Mouse (Mus musculus): ENCODE data around the gene Tac4. TPM values are rescaled to one million over a fixed set of nuclear protein-coding genes. Genes with fewer than 3 reads are reported as not detected.
A peak's percentile ranks its signal among the peaks of the same experiment; 100 is the strongest.

The Tac4 gene
- polyA plus RNA-seq (2014; fragmentation: Nextera tagmentation; extraction: Ambion mirVana) = 0.14 TPM in 1 of 2 replicates, not detected in the other

- no peak within 1 kb of the TSS for H3K9ac ChIP-seq (ENCODE audit: low read length)
- H3K27ac ChIP-seq (ENCODE audit: low read depth) = no peak within 1 kb of the TSS
- WGBS = 78% methylated on average over 5 of the region's 5 CpGs
- peaks cover 7% of the 10 kb centered on the region; the same call in 1 of the 2 replicates for H3K4me1 ChIP-seq (replicated peaks; ENCODE audit: control insufficient read depth, insufficient read depth, low read length)
- no peak within 1 kb of the TSS for H3K4me2 ChIP-seq (ENCODE audit: low read length)
- H3K9me3 ChIP-seq (ENCODE audit: control insufficient read depth, low read length) = no peaks in the 10 kb centered on the region
- DNase-seq (ENCODE audit: low spot score) = no peak
- no peaks in the 10 kb centered on the region for H3K27me3 ChIP-seq (replicated peaks; ENCODE audit: control insufficient read depth, insufficient read depth, low read length)
- H3K4me3 ChIP-seq (ENCODE audit: low read depth, low read length) = no peak within 1 kb of the TSS
- no peaks in the 10 kb centered on the region for H3K36me3 ChIP-seq (ENCODE audit: control insufficient read depth, insufficient read depth, low read length)
- ATAC-seq (replicated peaks; ENCODE audit: low FRiP score, low TSS enrichment, low read depth) = no peak
Measured at GRCm38 (mm10) chr11:95261178-95261751, at the start of gene Tac4. Tac4 (plus strand) TSS chr11:95261529.

- ATAC-seq (replicated peaks; ENCODE audit: low FRiP score, low TSS enrichment, low read depth) (no peak; the same call in 1 of the 2 replicates), DNase-seq (ENCODE audit: low spot score) (no peak)
- Histone ChIP-seq H3K27me3 (replicated peaks; ENCODE audit: control insufficient read depth, insufficient read depth, low read length) (peaks cover 2% of the 10 kb centered on the region; the same call in 1 of the 2 replicates), H3K27ac (ENCODE audit: low read depth) (no peak overlapping the region), H3K4me3 (ENCODE audit: low read depth, low read length) (no peak overlapping the region), H3K4me1 (replicated peaks; ENCODE audit: control insufficient read depth, insufficient read depth, low read length) (peaks cover 20% of the 10 kb centered on the region), H3K4me2 (ENCODE audit: low read length) (no peak overlapping the region), H3K36me3 (ENCODE audit: control insufficient read depth, insufficient read depth, low read length) (no peaks in the 10 kb centered on the region), H3K9me3 (ENCODE audit: control insufficient read depth, low read length) (no peaks in the 10 kb centered on the region), H3K9ac (ENCODE audit: low read length) (no peak overlapping the region)
- WGBS = 19% methylated on average over 6 of the region's 6 CpGs
Measured at GRCm38 (mm10) chr11:95213607-95214006, 47.7 kb upstream of the Tac4 start.

- peaks cover 20% of the 10 kb centered on the region for H3K4me1 ChIP-seq (replicated peaks; ENCODE audit: control insufficient read depth, insufficient read depth, low read length)
- H3K4me2 ChIP-seq (ENCODE audit: low read length) = no peak overlapping the region
- no peak overlapping the region for H3K9ac ChIP-seq (ENCODE audit: low read length)
- DNase-seq (ENCODE audit: low spot score) (no peak), ATAC-seq (replicated peaks; ENCODE audit: low FRiP score, low TSS enrichment, low read depth) (no peak)
- peaks cover 3% of the 10 kb centered on the region; the same call in 1 of the 2 replicates for H3K27me3 ChIP-seq (replicated peaks; ENCODE audit: control insufficient read depth, insufficient read depth, low read length)
- WGBS = 12% methylated on average over 5 of the region's 5 CpGs
- H3K4me3 ChIP-seq (ENCODE audit: low read depth, low read length) = no peak overlapping the region
- H3K9me3 ChIP-seq (ENCODE audit: control insufficient read depth, low read length) = no peaks in the 10 kb centered on the region
- H3K36me3 ChIP-seq (ENCODE audit: control insufficient read depth, insufficient read depth, low read length) = no peaks in the 10 kb centered on the region
- H3K27ac ChIP-seq (ENCODE audit: low read depth) = no peak overlapping the region
Measured at GRCm38 (mm10) chr11:95214305-95214704, 47.0 kb upstream of the Tac4 start.

- Histone ChIP-seq H3K9ac (ENCODE audit: low read length) (no peak overlapping the region), H3K4me2 (ENCODE audit: low read length) (no peak overlapping the region), H3K27ac (ENCODE audit: low read depth) (no peak overlapping the region), H3K27me3 (replicated peaks; ENCODE audit: control insufficient read depth, insufficient read depth, low read length) (peaks cover 4% of the 10 kb centered on the region; the same call in 1 of the 2 replicates), H3K36me3 (ENCODE audit: control insufficient read depth, insufficient read depth, low read length) (no peaks in the 10 kb centered on the region), H3K4me3 (ENCODE audit: low read depth, low read length) (no peak overlapping the region), H3K9me3 (ENCODE audit: control insufficient read depth, low read length) (no peaks in the 10 kb centered on the region), H3K4me1 (replicated peaks; ENCODE audit: control insufficient read depth, insufficient read depth, low read length) (peaks cover 14% of the 10 kb centered on the region)
- no peak for ATAC-seq (replicated peaks; ENCODE audit: low FRiP score, low TSS enrichment, low read depth)
- 66% methylated on average over 3 of the region's 3 CpGs for WGBS
- no peak for DNase-seq (ENCODE audit: low spot score)
Measured at GRCm38 (mm10) chr11:95216193-95216592, 45.1 kb upstream of the Tac4 start.

- Histone ChIP-seq H3K4me2 (ENCODE audit: low read length) (no peak overlapping the region), H3K9me3 (ENCODE audit: control insufficient read depth, low read length) (no peaks in the 10 kb centered on the region), H3K4me3 (ENCODE audit: low read depth, low read length) (no peak overlapping the region), H3K27me3 (replicated peaks; ENCODE audit: control insufficient read depth, insufficient read depth, low read length) (peaks cover 30% of the 10 kb centered on the region), H3K36me3 (ENCODE audit: control insufficient read depth, insufficient read depth, low read length) (no peaks in the 10 kb centered on the region), H3K27ac (ENCODE audit: low read depth) (no peak overlapping the region), H3K9ac (ENCODE audit: low read length) (no peak overlapping the region), H3K4me1 (replicated peaks; ENCODE audit: control insufficient read depth, insufficient read depth, low read length) (peaks cover 18% of the 10 kb centered on the region)
- DNase-seq (ENCODE audit: low spot score) (no peak), ATAC-seq (replicated peaks; ENCODE audit: low FRiP score, low TSS enrichment, low read depth) (no peak)
- 63% methylated on average over 8 of the region's 8 CpGs for WGBS
Measured at GRCm38 (mm10) chr11:95219111-95219510, 42.2 kb upstream of the Tac4 start.

GRCm38 (mm10) chr11:95223473-95223872 is 37.9 kb upstream of the Tac4 start:
- ATAC-seq (replicated peaks; ENCODE audit: low FRiP score, low TSS enrichment, low read depth) = 0 out of 2 replicates have a peak, but pooled peaks have one; percentile 14
- H3K4me1 ChIP-seq (replicated peaks; ENCODE audit: control insufficient read depth, insufficient read depth, low read length) = peaks cover 18% of the 10 kb centered on the region; the same call in 1 of the 2 replicates
- no peak overlapping the region for H3K27ac ChIP-seq (ENCODE audit: low read depth)
- no peaks in the 10 kb centered on the region for H3K36me3 ChIP-seq (ENCODE audit: control insufficient read depth, insufficient read depth, low read length)
- WGBS = 1% methylated on average over 31 of the region's 31 CpGs
- H3K9ac ChIP-seq (ENCODE audit: low read length) = no peak overlapping the region
- peak; percentile 71 for DNase-seq (ENCODE audit: low spot score)
- peaks cover 38% of the 10 kb centered on the region for H3K27me3 ChIP-seq (replicated peaks; ENCODE audit: control insufficient read depth, insufficient read depth, low read length)
- H3K9me3 ChIP-seq (ENCODE audit: control insufficient read depth, low read length) = no peaks in the 10 kb centered on the region
- peak overlapping the region; percentile 57 for H3K4me2 ChIP-seq (ENCODE audit: low read length)
- H3K4me3 ChIP-seq (ENCODE audit: low read depth, low read length) = peak overlapping the region; percentile 22

GRCm38 (mm10) chr11:95224124-95224893 is 37.0 kb upstream of the Tac4 start:
- Histone ChIP-seq H3K27me3 (replicated peaks; ENCODE audit: control insufficient read depth, insufficient read depth, low read length) (peaks cover 36% of the 10 kb centered on the region), H3K27ac (ENCODE audit: low read depth) (no peak overlapping the region), H3K4me3 (ENCODE audit: low read depth, low read length) (no peak overlapping the region), H3K9me3 (ENCODE audit: control insufficient read depth, low read length) (no peaks in the 10 kb centered on the region), H3K4me1 (replicated peaks; ENCODE audit: control insufficient read depth, insufficient read depth, low read length) (peaks cover 18% of the 10 kb centered on the region; the same call in 1 of the 2 replicates), H3K9ac (ENCODE audit: low read length) (no peak overlapping the region), H3K4me2 (ENCODE audit: low read length) (peak overlapping the region; percentile 57), H3K36me3 (ENCODE audit: control insufficient read depth, insufficient read depth, low read length) (no peaks in the 10 kb centered on the region)
- no peak for DNase-seq (ENCODE audit: low spot score)
- 0 out of 2 replicates have a peak, but pooled peaks have one; percentile 20 for ATAC-seq (replicated peaks; ENCODE audit: low FRiP score, low TSS enrichment, low read depth)
- WGBS = 19% methylated on average over 15 of the region's 15 CpGs

- no peaks in the 10 kb centered on the region for H3K36me3 ChIP-seq (ENCODE audit: control insufficient read depth, insufficient read depth, low read length)
- WGBS = 14% methylated on average over 7 of the region's 7 CpGs
- H3K4me3 ChIP-seq (ENCODE audit: low read depth, low read length) = no peak overlapping the region
- peaks cover 36% of the 10 kb centered on the region for H3K27me3 ChIP-seq (replicated peaks; ENCODE audit: control insufficient read depth, insufficient read depth, low read length)
- H3K9ac ChIP-seq (ENCODE audit: low read length) = no peak overlapping the region
- ATAC-seq (replicated peaks; ENCODE audit: low FRiP score, low TSS enrichment, low read depth) (peak; percentile 41), DNase-seq (ENCODE audit: low spot score) (no peak)
- H3K4me2 ChIP-seq (ENCODE audit: low read length) = no peak overlapping the region
- H3K4me1 ChIP-seq (replicated peaks; ENCODE audit: control insufficient read depth, insufficient read depth, low read length) = peaks cover 18% of the 10 kb centered on the region; the same call in 1 of the 2 replicates
- H3K27ac ChIP-seq (ENCODE audit: low read depth) = no peak overlapping the region
- H3K9me3 ChIP-seq (ENCODE audit: control insufficient read depth, low read length) = no peaks in the 10 kb centered on the region
Measured at GRCm38 (mm10) chr11:95225448-95225847, 35.9 kb upstream of the Tac4 start.

All from intestine, embryonic 14.5 days (tissue).